Mouse (Mus musculus): ENCODE results near the gene Efna2. TPM values are rescaled to one million over a fixed set of nuclear protein-coding genes. Genes with fewer than 3 reads are reported as not detected.
A peak's percentile ranks its signal among the peaks of the same experiment; 100 is the strongest.

Efna2 gene
- polyA plus RNA-seq, 1 experiment from 2014 or later, result 12.2 TPM

GRCm38 (mm10) chr10:80169070-80169469 lies 10.2 kb upstream of the Efna2 start:
- H3K36me3 ChIP-seq (ENCODE audit: control insufficient read depth, insufficient read depth, low read length), result peaks cover 27% of the 10 kb centered on the region
- peak overlapping the region; percentile 67 for H3K4me3 ChIP-seq (ENCODE audit: low read depth, low read length)
- peaks cover 45% of the 10 kb centered on the region for H3K4me1 ChIP-seq (replicated peaks; ENCODE audit: control insufficient read depth, insufficient read depth, low read length)
- no peaks in the 10 kb centered on the region for H3K9me3 ChIP-seq (ENCODE audit: control insufficient read depth, low read length)
- peak overlapping the region; percentile 94 for H3K4me2 ChIP-seq (ENCODE audit: low read length)
- DNase-seq (ENCODE audit: low spot score) (no peak), ATAC-seq (replicated peaks; ENCODE audit: low FRiP score, low TSS enrichment, low read depth) (no peak)
- H3K27me3 ChIP-seq (replicated peaks; ENCODE audit: control insufficient read depth, insufficient read depth, low read length), result no peaks in the 10 kb centered on the region
- no peak overlapping the region for H3K27ac ChIP-seq (ENCODE audit: low read depth)
- peak overlapping the region; percentile 96 for H3K9ac ChIP-seq (ENCODE audit: low read length)
- 62% methylated on average over 1 of the region's 1 CpGs for WGBS

- Histone ChIP-seq H3K27me3 (replicated peaks; ENCODE audit: control insufficient read depth, insufficient read depth, low read length) (no peaks in the 10 kb centered on the region), H3K9ac (ENCODE audit: low read length) (no peak overlapping the region), H3K4me1 (replicated peaks; ENCODE audit: control insufficient read depth, insufficient read depth, low read length) (peaks cover 39% of the 10 kb centered on the region), H3K9me3 (ENCODE audit: control insufficient read depth, low read length) (no peaks in the 10 kb centered on the region), H3K27ac (ENCODE audit: low read depth) (no peak overlapping the region), H3K4me3 (ENCODE audit: low read depth, low read length) (no peak overlapping the region), H3K36me3 (ENCODE audit: control insufficient read depth, insufficient read depth, low read length) (peaks cover 27% of the 10 kb centered on the region), H3K4me2 (ENCODE audit: low read length) (no peak overlapping the region)
- ATAC-seq (replicated peaks; ENCODE audit: low FRiP score, low TSS enrichment, low read depth), result no peak
- no peak for DNase-seq (ENCODE audit: low spot score)
- WGBS, result 88% methylated on average over 7 of the region's 7 CpGs
Observed at GRCm38 (mm10) chr10:80169651-80170050, 9.6 kb upstream of the Efna2 start.

- Histone ChIP-seq H3K4me2 (ENCODE audit: low read length) (no peak overlapping the region), H3K9ac (ENCODE audit: low read length) (no peak overlapping the region), H3K36me3 (ENCODE audit: control insufficient read depth, insufficient read depth, low read length) (peaks cover 27% of the 10 kb centered on the region), H3K4me3 (ENCODE audit: low read depth, low read length) (no peak overlapping the region), H3K27ac (ENCODE audit: low read depth) (no peak overlapping the region), H3K9me3 (ENCODE audit: control insufficient read depth, low read length) (no peaks in the 10 kb centered on the region), H3K27me3 (replicated peaks; ENCODE audit: control insufficient read depth, insufficient read depth, low read length) (no peaks in the 10 kb centered on the region), H3K4me1 (replicated peaks; ENCODE audit: control insufficient read depth, insufficient read depth, low read length) (peaks cover 37% of the 10 kb centered on the region)
- ATAC-seq (replicated peaks; ENCODE audit: low FRiP score, low TSS enrichment, low read depth), result no peak
- 94% methylated on average over 16 of the region's 16 CpGs for WGBS
- DNase-seq (ENCODE audit: low spot score), result no peak
Observed at GRCm38 (mm10) chr10:80170052-80170451, 9.2 kb upstream of the Efna2 start.

GRCm38 (mm10) chr10:80170601-80171021 lies 8.7 kb upstream of the Efna2 start:
- DNase-seq (ENCODE audit: low spot score) (no peak), ATAC-seq (replicated peaks; ENCODE audit: low FRiP score, low TSS enrichment, low read depth) (no peak)
- H3K9me3 ChIP-seq (ENCODE audit: control insufficient read depth, low read length), result no peaks in the 10 kb centered on the region
- WGBS, result 92% methylated on average over 19 of the region's 19 CpGs
- H3K27me3 ChIP-seq (replicated peaks; ENCODE audit: control insufficient read depth, insufficient read depth, low read length), result no peaks in the 10 kb centered on the region
- peaks cover 27% of the 10 kb centered on the region for H3K36me3 ChIP-seq (ENCODE audit: control insufficient read depth, insufficient read depth, low read length)
- H3K27ac ChIP-seq (ENCODE audit: low read depth), result no peak overlapping the region
- H3K4me1 ChIP-seq (replicated peaks; ENCODE audit: control insufficient read depth, insufficient read depth, low read length), result peaks cover 32% of the 10 kb centered on the region
- no peak overlapping the region for H3K4me3 ChIP-seq (ENCODE audit: low read depth, low read length)
- no peak overlapping the region for H3K4me2 ChIP-seq (ENCODE audit: low read length)
- no peak overlapping the region for H3K9ac ChIP-seq (ENCODE audit: low read length)

GRCm38 (mm10) chr10:80171252-80171651 lies 8.0 kb upstream of the Efna2 start:
- no peak overlapping the region for H3K9ac ChIP-seq (ENCODE audit: low read length)
- peaks cover 27% of the 10 kb centered on the region for H3K36me3 ChIP-seq (ENCODE audit: control insufficient read depth, insufficient read depth, low read length)
- 85% methylated on average over 15 of the region's 15 CpGs for WGBS
- no peak overlapping the region for H3K27ac ChIP-seq (ENCODE audit: low read depth)
- no peak for DNase-seq (ENCODE audit: low spot score)
- H3K4me3 ChIP-seq (ENCODE audit: low read depth, low read length), result no peak overlapping the region
- no peak for ATAC-seq (replicated peaks; ENCODE audit: low FRiP score, low TSS enrichment, low read depth)
- H3K4me2 ChIP-seq (ENCODE audit: low read length), result no peak overlapping the region
- H3K27me3 ChIP-seq (replicated peaks; ENCODE audit: control insufficient read depth, insufficient read depth, low read length), result no peaks in the 10 kb centered on the region
- H3K4me1 ChIP-seq (replicated peaks; ENCODE audit: control insufficient read depth, insufficient read depth, low read length), result peaks cover 26% of the 10 kb centered on the region
- no peaks in the 10 kb centered on the region for H3K9me3 ChIP-seq (ENCODE audit: control insufficient read depth, low read length)

DNA sequence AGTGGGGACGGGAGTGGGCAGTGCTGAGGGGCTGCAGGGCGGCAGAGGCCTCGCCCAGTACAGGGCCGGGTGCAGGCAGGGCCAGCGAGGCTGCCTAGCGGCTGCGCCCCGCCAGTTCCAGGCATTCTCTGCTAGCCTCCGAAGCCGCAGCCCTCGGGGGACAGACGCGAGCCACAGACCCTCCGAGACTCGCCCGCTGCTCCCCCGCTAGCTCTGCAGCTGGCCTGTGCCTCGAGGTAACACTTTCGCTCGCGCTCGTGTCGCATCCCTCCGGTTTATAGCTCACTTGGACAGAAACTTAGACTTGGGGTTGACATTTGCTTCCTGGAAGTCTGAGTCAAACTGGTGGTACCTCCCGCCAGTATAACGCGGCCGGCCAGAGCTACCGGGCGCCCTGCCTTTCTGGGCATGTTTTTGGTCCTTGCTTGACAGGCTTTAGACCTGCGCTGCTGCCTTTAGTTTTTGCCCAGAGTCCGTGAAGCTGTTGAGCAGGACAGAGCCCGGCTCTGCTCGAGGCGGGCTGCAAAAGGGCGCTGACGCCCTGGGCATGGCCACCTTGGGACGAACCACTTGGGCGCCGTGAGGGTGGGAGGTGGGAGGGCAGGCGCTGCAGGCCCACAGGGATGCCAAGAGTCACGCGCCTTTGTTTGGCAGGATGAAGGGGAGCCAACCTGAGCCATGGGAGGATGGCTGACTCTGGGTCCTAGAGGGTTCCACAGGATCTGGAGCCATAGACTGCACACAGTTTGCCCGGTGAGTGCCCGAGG lies 7.3 kb upstream of the Efna2 start:
- ATAC-seq (replicated peaks; ENCODE audit: low FRiP score, low TSS enrichment, low read depth), result no peak
- 86% methylated on average over 45 of the region's 45 CpGs for WGBS
- Histone ChIP-seq H3K4me2 (ENCODE audit: low read length) (peak overlapping the region; percentile 65), H3K36me3 (ENCODE audit: control insufficient read depth, insufficient read depth, low read length) (peaks cover 27% of the 10 kb centered on the region), H3K9me3 (ENCODE audit: control insufficient read depth, low read length) (no peaks in the 10 kb centered on the region), H3K27me3 (replicated peaks; ENCODE audit: control insufficient read depth, insufficient read depth, low read length) (no peaks in the 10 kb centered on the region), H3K4me1 (replicated peaks; ENCODE audit: control insufficient read depth, insufficient read depth, low read length) (peaks cover 21% of the 10 kb centered on the region), H3K27ac (ENCODE audit: low read depth) (peak overlapping the region; percentile 90), H3K9ac (ENCODE audit: low read length) (0 out of 2 replicates have a peak overlapping the region, but pooled peaks have one; percentile 13), H3K4me3 (ENCODE audit: low read depth, low read length) (peak overlapping the region; percentile 57; the same call in 1 of the 2 replicates)
- no peak for DNase-seq (ENCODE audit: low spot score)

DNA sequence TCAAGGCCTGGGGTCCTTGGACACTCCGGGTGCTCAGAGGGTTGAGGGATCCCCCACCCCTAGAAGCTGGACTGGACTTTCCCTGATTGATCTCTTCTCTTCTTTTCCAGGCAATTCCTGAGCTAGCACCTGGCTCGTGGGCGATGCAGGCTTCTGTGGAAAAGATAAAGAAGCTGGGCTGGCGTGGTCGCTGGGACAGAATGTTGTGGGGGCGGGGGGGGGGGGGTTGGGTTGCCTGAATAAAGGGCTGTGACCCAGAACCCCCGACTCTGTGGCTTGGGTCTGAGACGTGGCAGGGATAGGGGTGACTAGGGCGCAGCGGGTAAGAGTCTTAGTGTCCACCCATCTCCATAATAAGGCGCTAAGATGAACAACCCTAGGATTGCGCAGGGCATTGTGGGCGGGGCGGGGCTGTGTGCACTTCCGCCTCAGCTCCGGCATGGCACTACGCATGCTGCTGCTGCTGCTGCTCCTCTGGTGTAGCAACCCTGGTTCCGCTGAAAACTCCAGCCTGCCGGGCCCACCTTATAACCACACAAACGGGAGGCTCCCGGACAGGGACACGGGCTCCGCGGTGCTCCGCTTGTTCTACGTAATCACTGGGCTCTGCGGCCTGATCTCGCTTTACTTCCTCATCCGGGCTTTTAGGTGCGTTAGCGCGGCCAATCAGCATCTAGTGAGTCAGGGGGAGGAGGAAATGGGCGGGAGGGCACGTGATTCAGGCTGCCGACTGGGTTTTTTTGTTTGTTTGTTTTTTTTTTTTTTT lies 6.6 kb upstream of the Efna2 start, which contains the start of gene 1600002K03Rik:
Gene 1600002K03Rik (plus strand): TSS at position 418 of the 766 bp plus-strand sequence.
- Histone ChIP-seq H3K4me3 (ENCODE audit: low read depth, low read length) (peak within 1 kb of the TSS; percentile 57), H3K4me1 (replicated peaks; ENCODE audit: control insufficient read depth, insufficient read depth, low read length) (peaks cover 19% of the 10 kb centered on the region), H3K27me3 (replicated peaks; ENCODE audit: control insufficient read depth, insufficient read depth, low read length) (no peaks in the 10 kb centered on the region), H3K4me2 (ENCODE audit: low read length) (peak within 1 kb of the TSS; percentile 65), H3K9ac (ENCODE audit: low read length) (peak within 1 kb of the TSS; percentile 57), H3K36me3 (ENCODE audit: control insufficient read depth, insufficient read depth, low read length) (peaks cover 27% of the 10 kb centered on the region), H3K27ac (ENCODE audit: low read depth) (peak within 1 kb of the TSS; percentile 90), H3K9me3 (ENCODE audit: control insufficient read depth, low read length) (no peaks in the 10 kb centered on the region)
- 7% methylated on average over 35 of the region's 35 CpGs for WGBS
- peak; percentile 97 for DNase-seq (ENCODE audit: low spot score)
- ATAC-seq (replicated peaks; ENCODE audit: low FRiP score, low TSS enrichment, low read depth), result peak; percentile 57

DNA sequence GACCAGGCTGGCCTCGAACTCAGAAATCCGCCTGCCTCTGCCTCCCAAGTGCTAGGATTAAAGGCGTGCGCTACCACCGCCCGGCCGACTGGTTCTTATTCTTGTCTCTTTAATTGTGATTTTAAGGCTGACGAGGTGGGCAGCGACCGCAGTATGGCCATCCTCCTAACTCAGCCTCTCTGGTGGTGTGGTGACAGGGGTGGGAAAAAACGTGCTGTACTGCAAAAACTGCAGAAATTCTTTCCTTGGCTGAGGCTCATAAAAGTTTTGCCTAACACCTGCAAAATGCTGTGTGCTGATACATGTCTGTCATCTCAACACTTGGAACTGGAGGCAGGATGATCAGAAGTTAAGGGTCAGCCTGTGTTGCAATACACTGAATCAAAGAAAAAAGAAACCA lies 5.9 kb upstream of the Efna2 start:
- peak overlapping the region; percentile 57 for H3K4me3 ChIP-seq (ENCODE audit: low read depth, low read length)
- WGBS, result 10% methylated on average over 11 of the region's 11 CpGs
- peak overlapping the region; percentile 65 for H3K4me2 ChIP-seq (ENCODE audit: low read length)
- peaks cover 27% of the 10 kb centered on the region for H3K36me3 ChIP-seq (ENCODE audit: control insufficient read depth, insufficient read depth, low read length)
- peaks cover 19% of the 10 kb centered on the region for H3K4me1 ChIP-seq (replicated peaks; ENCODE audit: control insufficient read depth, insufficient read depth, low read length)
- DNase-seq (ENCODE audit: low spot score), result no peak
- H3K27me3 ChIP-seq (replicated peaks; ENCODE audit: control insufficient read depth, insufficient read depth, low read length), result no peaks in the 10 kb centered on the region
- ATAC-seq (replicated peaks; ENCODE audit: low FRiP score, low TSS enrichment, low read depth), result no peak
- H3K9me3 ChIP-seq (ENCODE audit: control insufficient read depth, low read length), result no peaks in the 10 kb centered on the region
- peak overlapping the region; percentile 90 for H3K27ac ChIP-seq (ENCODE audit: low read depth)
- peak overlapping the region; percentile 57 for H3K9ac ChIP-seq (ENCODE audit: low read length)
